Mouse (Mus musculus) kidney, embryonic 16.5 days (tissue): Measurements from ENCODE around the gene Hscb. TPM values are rescaled to one million over a fixed set of nuclear protein-coding genes. Genes with fewer than 3 reads are reported as not detected.

ENCODE experiments used
- ATAC-seq: fragments of 200-750 bp; cut with Nextera tagmentation; 2 replicates; pipeline ENCODE4 v1.8.0; 2017; ENCODE audit warnings: moderate TSS enrichment; ENCODE audit not compliant: low FRiP score, low TSS enrichment
- H3K27ac ChIP-seq: fragments of 300-500 bp; sonication (generic); 2 replicates; pipeline ENCODE4 v1.5.1; 2014; ENCODE audit warnings: low read length
- H3K27me3 ChIP-seq: fragments of 300-500 bp; sonication (generic); 2 replicates; pipeline ENCODE4 v1.6.1; 2014; ENCODE audit warnings: low read length, control low read depth, mixed read lengths; ENCODE audit not compliant: insufficient read depth
- H3K36me3 ChIP-seq: fragments of 300-500 bp; sonication (generic); 2 replicates; pipeline ENCODE4 v1.6.1; 2014; ENCODE audit warnings: low read length, control low read depth, mixed read lengths; ENCODE audit not compliant: insufficient read depth
- H3K4me1 ChIP-seq: fragments of 300-500 bp; sonication (generic); 2 replicates; pipeline ENCODE4 v1.6.1; 2014; ENCODE audit warnings: low read length, control low read depth, mixed read lengths; ENCODE audit not compliant: insufficient read depth
- H3K4me2 ChIP-seq: fragments of 300-500 bp; sonication (generic); replicated peaks from 2 replicates; pipeline ENCODE4 v1.6.1; 2014; ENCODE audit warnings: low read depth, low read length
- H3K4me3 ChIP-seq: fragments of 300-500 bp; sonication (generic); 2 replicates; pipeline ENCODE4 v1.5.1; 2014; ENCODE audit warnings: mild to moderate bottlenecking, low read length
- H3K9ac ChIP-seq: fragments of 300-500 bp; sonication (generic); replicated peaks from 2 replicates; pipeline ENCODE4 v1.6.1; 2014; ENCODE audit warnings: low read length
- H3K9me3 ChIP-seq: fragments of 300-500 bp; sonication (generic); 2 replicates; pipeline ENCODE4 v1.6.1; 2016; ENCODE audit warnings: low read length, control low read depth
- WGBS: fragments of 180-500 bp; shearing (Covaris S2); extraction: QIAGEN DNeasy Blood & Tissue Kit; methylation state at CpG from one replicate; pipeline ENCODE4 v1.1.7; 2014; 5-methylcytosine and 5-hydroxymethylcytosine counted together
- polyA plus RNA-seq: library from polyadenylated mRNA; unstranded; fragments of >200 nt; fragmentation: Nextera tagmentation; extraction: Ambion mirVana; gene quantifications from 2 replicates; pipeline ENCODE4 v1.2.1, GENCODE M21; 2015

Gene Hscb
- polyA plus RNA-seq, 1 experiment from 2014 or later, result 32.1 TPM

- peaks cover 4% of the 10 kb centered on the region; the same call in 1 of the 2 replicates for H3K36me3 ChIP-seq
- WGBS, result 77% methylated on average over 4 of the region's 4 CpGs
- H3K27ac ChIP-seq, result no peak overlapping the region
- H3K4me2 ChIP-seq, result peak overlapping the region; percentile 94
- H3K4me3 ChIP-seq, result peak overlapping the region; percentile 87; the same call in 1 of the 2 replicates
- no peaks in the 10 kb centered on the region for H3K27me3 ChIP-seq
- ATAC-seq, result no peak
- no peaks in the 10 kb centered on the region for H3K9me3 ChIP-seq
- peaks cover 18% of the 10 kb centered on the region for H3K4me1 ChIP-seq
- no peak overlapping the region; the same call in 1 of the 2 replicates for H3K9ac ChIP-seq
Observed at GRCm38 (mm10) chr5:110807453-110807852, 32.1 kb downstream of the Hscb start.

GRCm38 (mm10) chr5:110806676-110807075, 32.9 kb downstream of the Hscb start:
- no peak overlapping the region for H3K27ac ChIP-seq
- WGBS, result 83% methylated on average over 1 of the region's 1 CpGs
- ATAC-seq, result no peak
- H3K9me3 ChIP-seq, result no peaks in the 10 kb centered on the region
- no peaks in the 10 kb centered on the region for H3K27me3 ChIP-seq
- peaks cover 18% of the 10 kb centered on the region for H3K4me1 ChIP-seq
- H3K4me2 ChIP-seq, result no peak overlapping the region
- H3K36me3 ChIP-seq, result peaks cover 4% of the 10 kb centered on the region; the same call in 1 of the 2 replicates
- no peak overlapping the region for H3K4me3 ChIP-seq
- H3K9ac ChIP-seq, result no peak overlapping the region

GRCm38 (mm10) chr5:110806154-110806553, 33.4 kb downstream of the Hscb start:
- WGBS, result 65% methylated on average over 4 of the region's 4 CpGs
- Histone ChIP-seq H3K4me3 (no peak overlapping the region), H3K4me1 (peaks cover 18% of the 10 kb centered on the region), H3K27ac (no peak overlapping the region), H3K4me2 (no peak overlapping the region), H3K9me3 (no peaks in the 10 kb centered on the region), H3K27me3 (no peaks in the 10 kb centered on the region), H3K9ac (no peak overlapping the region), H3K36me3 (peaks cover 4% of the 10 kb centered on the region; the same call in 1 of the 2 replicates)
- ATAC-seq, result no peak

GRCm38 (mm10) chr5:110804012-110804743, 35.4 kb downstream of the Hscb start:
- Histone ChIP-seq H3K4me2 (no peak overlapping the region), H3K4me1 (peaks cover 18% of the 10 kb centered on the region), H3K27ac (no peak overlapping the region), H3K36me3 (peaks cover 9% of the 10 kb centered on the region; the same call in 1 of the 2 replicates), H3K9ac (no peak overlapping the region), H3K4me3 (no peak overlapping the region), H3K27me3 (no peaks in the 10 kb centered on the region), H3K9me3 (no peaks in the 10 kb centered on the region)
- WGBS, result 87% methylated on average over 7 of the region's 7 CpGs
- ATAC-seq, result no peak

- Histone ChIP-seq H3K9ac (no peak overlapping the region), H3K4me3 (no peak overlapping the region), H3K4me1 (peaks cover 8% of the 10 kb centered on the region), H3K36me3 (peaks cover 19% of the 10 kb centered on the region), H3K4me2 (no peak overlapping the region), H3K27ac (no peak overlapping the region), H3K27me3 (no peaks in the 10 kb centered on the region), H3K9me3 (no peaks in the 10 kb centered on the region)
- no peak for ATAC-seq
Observed at GRCm38 (mm10) chr5:110802809-110803208, 36.8 kb downstream of the Hscb start.

- Histone ChIP-seq H3K9me3 (no peaks in the 10 kb centered on the region), H3K4me1 (0 out of 2 replicates have a peak, but pooled peaks cover 6% of the 10 kb centered on the region), H3K27me3 (no peaks in the 10 kb centered on the region), H3K4me2 (no peak overlapping the region), H3K27ac (no peak overlapping the region), H3K4me3 (no peak overlapping the region), H3K9ac (no peak overlapping the region), H3K36me3 (peaks cover 20% of the 10 kb centered on the region)
- no peak for ATAC-seq
- 81% methylated on average over 4 of the region's 4 CpGs for WGBS
Observed at GRCm38 (mm10) chr5:110802186-110802585, 37.4 kb downstream of the Hscb start.

- no peak overlapping the region for H3K4me2 ChIP-seq
- no peak overlapping the region for H3K27ac ChIP-seq
- H3K4me1 ChIP-seq, result no peaks in the 10 kb centered on the region
- no peak overlapping the region for H3K9ac ChIP-seq
- no peaks in the 10 kb centered on the region for H3K9me3 ChIP-seq
- H3K27me3 ChIP-seq, result no peaks in the 10 kb centered on the region
- no peak for ATAC-seq
- H3K4me3 ChIP-seq, result no peak overlapping the region
- peaks cover 29% of the 10 kb centered on the region for H3K36me3 ChIP-seq
- whole genome bisulfite sequencing, result 81% methylated on average over 3 of the region's 3 CpGs
Observed at GRCm38 (mm10) chr5:110801036-110801624, 38.4 kb downstream of the Hscb start.

GRCm38 (mm10) chr5:110797696-110798095, 41.9 kb downstream of the Hscb start:
- Histone ChIP-seq H3K4me3 (no peak overlapping the region), H3K27me3 (no peaks in the 10 kb centered on the region), H3K27ac (no peak overlapping the region), H3K4me2 (no peak overlapping the region), H3K9me3 (no peaks in the 10 kb centered on the region), H3K36me3 (peaks cover 59% of the 10 kb centered on the region), H3K4me1 (no peaks in the 10 kb centered on the region), H3K9ac (no peak overlapping the region)
- 59% methylated on average over 4 of the region's 4 CpGs for WGBS
- no peak for ATAC-seq

GRCm38 (mm10) chr5:110794363-110794762, 45.2 kb downstream of the Hscb start:
- 94% methylated on average over 7 of the region's 7 CpGs for WGBS
- Histone ChIP-seq H3K36me3 (peaks cover 81% of the 10 kb centered on the region), H3K27me3 (no peaks in the 10 kb centered on the region), H3K4me1 (no peaks in the 10 kb centered on the region), H3K9me3 (no peaks in the 10 kb centered on the region), H3K4me2 (no peak overlapping the region), H3K4me3 (no peak overlapping the region), H3K9ac (no peak overlapping the region), H3K27ac (no peak overlapping the region)
- ATAC-seq, result no peak

GRCm38 (mm10) chr5:110788684-110789083, 50.9 kb downstream of the Hscb start:
- Histone ChIP-seq H3K27ac (no peak overlapping the region), H3K27me3 (no peaks in the 10 kb centered on the region), H3K9me3 (no peaks in the 10 kb centered on the region), H3K4me1 (no peaks in the 10 kb centered on the region), H3K36me3 (peaks cover 72% of the 10 kb centered on the region), H3K4me2 (no peak overlapping the region), H3K4me3 (no peak overlapping the region), H3K9ac (no peak overlapping the region)
- ATAC-seq, result peak; percentile 29; the same call in 1 of the 2 replicates
- 69% methylated on average over 5 of the region's 5 CpGs for WGBS
